Mouse (Mus musculus): ENCODE measurements around the gene Gzmk. TPM values are rescaled to one million over a fixed set of nuclear protein-coding genes. Genes with fewer than 3 reads are reported as not detected.

Gzmk gene
- polyA plus RNA-seq, 2 experiments = 0.25 TPM; not detected in 1

DNA sequence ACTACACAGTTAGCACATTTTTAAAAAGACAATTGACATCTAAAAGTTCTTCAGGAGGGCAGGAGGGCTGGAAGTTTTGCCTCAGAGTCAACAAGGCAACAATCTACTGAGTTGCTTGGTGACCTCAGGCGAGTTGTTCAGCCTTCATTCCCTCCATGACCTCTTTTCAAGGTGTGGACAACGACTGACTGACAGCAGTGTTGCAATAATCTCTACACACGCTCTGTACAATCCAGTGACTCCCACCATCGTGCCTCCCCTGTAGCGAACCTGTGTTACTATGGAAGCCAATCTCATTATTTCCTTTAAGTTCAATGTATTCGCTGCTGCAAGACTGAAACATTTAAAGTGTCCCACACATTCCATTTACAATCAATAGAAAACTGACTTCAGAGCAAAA lies 3.9 kb downstream of the Gzmk start:
- no peak for ATAC-seq (ENCODE audit: low FRiP score, low read depth)
- Histone ChIP-seq H3K27ac (replicated peaks; ENCODE audit: low read depth, low read length) (no peak overlapping the region), H3K9me3 (ENCODE audit: control insufficient read depth, low read length) (no peaks in the 10 kb centered on the region), H3K4me1 (ENCODE audit: control insufficient read depth, insufficient read depth, low read length) (no peaks in the 10 kb centered on the region), H3K4me3 (replicated peaks; ENCODE audit: low read length) (no peak overlapping the region), H3K27me3 (ENCODE audit: control insufficient read depth, insufficient read depth, low read length) (no peaks in the 10 kb centered on the region), H3K4me2 (replicated peaks; ENCODE audit: low read depth, low read length, severe bottlenecking) (no peak overlapping the region), H3K9ac (ENCODE audit: low read depth, low read length, severe bottlenecking) (no peak overlapping the region), H3K36me3 (ENCODE audit: control insufficient read depth, insufficient read depth, low read length) (no peaks in the 10 kb centered on the region)
- 60% methylated on average over 6 of the region's 6 CpGs for WGBS
- no peak for TF ChIP-seq POLR2A (IDR thresholded peaks at IDR 0.05; ENCODE audit: borderline replicate concordance, extremely low read depth, insufficient read depth, insufficient read length)
- DNase-seq (ENCODE audit: low spot score) = no peak

DNA sequence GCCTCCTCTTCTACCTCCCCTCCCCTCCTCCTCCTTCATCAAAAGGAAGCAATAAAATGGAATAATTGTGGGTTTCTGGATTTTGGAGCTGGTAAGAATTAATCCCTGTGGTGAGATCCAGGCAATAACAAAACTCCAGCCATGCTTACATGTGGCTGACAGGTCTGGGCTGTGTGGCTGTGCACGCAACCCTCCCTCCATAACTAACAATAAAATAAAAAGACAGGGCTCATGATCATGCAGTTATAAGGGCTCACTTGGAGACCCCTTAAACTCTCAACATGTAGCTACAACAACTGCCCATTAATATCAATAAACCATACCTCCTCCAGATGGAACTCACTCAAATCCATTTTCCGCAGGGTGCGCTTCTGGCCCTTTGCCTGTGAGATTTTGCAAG lies 11.8 kb downstream of the Gzmk start:
- ATAC-seq (ENCODE audit: low FRiP score, low read depth) = 0 out of 2 replicates have a peak, but pooled peaks have one; percentile 63
- DNase-seq (ENCODE audit: low spot score) = no peak
- Histone ChIP-seq H3K4me1 (ENCODE audit: control insufficient read depth, insufficient read depth, low read length) (peaks cover 11% of the 10 kb centered on the region), H3K27ac (replicated peaks; ENCODE audit: low read depth, low read length) (no peak overlapping the region), H3K4me3 (replicated peaks; ENCODE audit: low read length) (no peak overlapping the region), H3K9ac (ENCODE audit: low read depth, low read length, severe bottlenecking) (no peak overlapping the region), H3K4me2 (replicated peaks; ENCODE audit: low read depth, low read length, severe bottlenecking) (no peak overlapping the region), H3K9me3 (ENCODE audit: control insufficient read depth, low read length) (no peaks in the 10 kb centered on the region), H3K27me3 (ENCODE audit: control insufficient read depth, insufficient read depth, low read length) (peaks cover 9% of the 10 kb centered on the region), H3K36me3 (ENCODE audit: control insufficient read depth, insufficient read depth, low read length) (no peaks in the 10 kb centered on the region)
- TF ChIP-seq POLR2A (IDR thresholded peaks at IDR 0.05; ENCODE audit: borderline replicate concordance, extremely low read depth, insufficient read depth, insufficient read length) = no peak
- 43% methylated on average over 3 of the region's 3 CpGs for WGBS

DNA sequence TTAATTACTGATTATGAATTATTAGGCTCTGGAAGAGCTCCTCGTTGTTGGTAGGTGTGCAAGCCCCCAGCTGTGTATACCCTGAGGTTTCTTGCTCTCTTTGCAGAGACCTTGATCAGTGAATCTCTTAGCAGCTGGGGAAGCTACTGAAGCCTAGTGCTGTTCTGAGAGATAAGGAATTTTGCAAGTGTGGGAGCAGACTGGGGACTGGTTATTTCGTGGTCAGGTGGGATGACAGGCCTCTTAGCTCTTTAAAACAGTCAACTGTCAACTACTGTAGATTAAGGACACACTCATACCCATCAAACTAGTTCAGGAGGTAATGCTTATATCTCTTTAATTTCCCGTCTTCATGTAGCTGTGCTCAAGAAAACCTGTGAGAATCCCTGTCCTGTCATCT lies 13.3 kb downstream of the Gzmk start:
- WGBS = 71% methylated on average over 3 of the region's 3 CpGs
- H3K4me3 ChIP-seq (replicated peaks; ENCODE audit: low read length) = no peak overlapping the region

DNA sequence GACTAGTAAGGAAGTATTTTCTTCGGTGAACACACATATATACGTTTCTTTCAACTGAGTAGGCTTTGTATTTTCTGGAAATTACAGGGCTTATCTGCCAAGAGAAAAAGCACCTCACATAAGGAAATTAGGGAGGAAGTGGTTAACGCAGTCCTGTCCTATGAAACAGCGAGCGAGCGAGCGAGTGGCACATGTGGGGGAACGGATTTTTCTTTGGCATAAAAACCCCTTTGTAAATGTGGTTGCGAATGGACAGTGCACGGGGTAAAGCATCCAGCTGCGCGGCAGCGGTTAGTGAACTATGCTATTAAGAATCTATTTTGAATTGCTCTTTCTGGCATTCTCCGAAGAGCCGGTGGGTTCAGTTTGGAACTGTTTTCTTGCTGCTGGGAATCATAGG lies 14.4 kb downstream of the Gzmk start:
- H3K4me1 ChIP-seq (ENCODE audit: control insufficient read depth, insufficient read depth, low read length) = peaks cover 11% of the 10 kb centered on the region
- ATAC-seq (ENCODE audit: low FRiP score, low read depth) (no peak), DNase-seq (ENCODE audit: low spot score) (no peak)
- no peaks in the 10 kb centered on the region for H3K9me3 ChIP-seq (ENCODE audit: control insufficient read depth, low read length)
- H3K4me2 ChIP-seq (replicated peaks; ENCODE audit: low read depth, low read length, severe bottlenecking) = no peak overlapping the region; the same call in 1 of the 2 replicates
- H3K27me3 ChIP-seq (ENCODE audit: control insufficient read depth, insufficient read depth, low read length) = peaks cover 9% of the 10 kb centered on the region
- H3K4me3 ChIP-seq (replicated peaks; ENCODE audit: low read length) = no peak overlapping the region
- H3K36me3 ChIP-seq (ENCODE audit: control insufficient read depth, insufficient read depth, low read length) = no peaks in the 10 kb centered on the region
- no peak overlapping the region for H3K9ac ChIP-seq (ENCODE audit: low read depth, low read length, severe bottlenecking)
- WGBS = 30% methylated on average over 15 of the region's 15 CpGs
- H3K27ac ChIP-seq (replicated peaks; ENCODE audit: low read depth, low read length) = no peak overlapping the region
- TF ChIP-seq POLR2A (IDR thresholded peaks at IDR 0.05; ENCODE audit: borderline replicate concordance, extremely low read depth, insufficient read depth, insufficient read length) = no peak

More for the DNA sequence above, 13.3 kb downstream of the Gzmk start:
- Histone ChIP-seq H3K27ac (replicated peaks; ENCODE audit: low read depth, low read length) (no peak overlapping the region), H3K36me3 (ENCODE audit: control insufficient read depth, insufficient read depth, low read length) (no peaks in the 10 kb centered on the region), H3K9me3 (ENCODE audit: control insufficient read depth, low read length) (no peaks in the 10 kb centered on the region), H3K9ac (ENCODE audit: low read depth, low read length, severe bottlenecking) (no peak overlapping the region), H3K4me1 (ENCODE audit: control insufficient read depth, insufficient read depth, low read length) (peaks cover 11% of the 10 kb centered on the region), H3K27me3 (ENCODE audit: control insufficient read depth, insufficient read depth, low read length) (peaks cover 9% of the 10 kb centered on the region), H3K4me2 (replicated peaks; ENCODE audit: low read depth, low read length, severe bottlenecking) (no peak overlapping the region)
- ATAC-seq (ENCODE audit: low FRiP score, low read depth) (no peak), DNase-seq (ENCODE audit: low spot score) (no peak)
- no peak for TF ChIP-seq POLR2A (IDR thresholded peaks at IDR 0.05; ENCODE audit: borderline replicate concordance, extremely low read depth, insufficient read depth, insufficient read length)

DNA sequence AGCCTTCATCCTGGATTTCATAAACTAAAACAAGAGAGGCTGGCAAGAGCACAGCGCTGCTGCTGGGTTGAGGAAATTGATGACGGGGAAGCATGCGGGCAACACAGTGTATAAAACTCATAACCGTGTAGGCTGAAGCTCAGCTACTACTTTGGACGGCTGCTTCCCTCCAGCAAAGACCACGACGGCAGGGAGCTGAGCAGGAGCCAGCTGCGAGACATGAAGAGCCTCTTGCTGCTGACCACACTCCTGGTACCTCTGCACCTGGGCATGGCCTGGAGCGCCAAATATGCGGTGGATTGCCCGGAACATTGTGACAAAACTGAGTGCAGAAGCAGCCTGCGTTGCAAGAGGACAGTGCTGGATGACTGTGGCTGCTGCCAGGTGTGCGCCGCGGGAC lies 16.1 kb downstream of the Gzmk start, which contains the start of gene Esm1:
Esm1 (plus strand) TSS at position 36 of the 400 bp plus-strand sequence.
- peaks cover 11% of the 10 kb centered on the region for H3K4me1 ChIP-seq (ENCODE audit: control insufficient read depth, insufficient read depth, low read length)
- H3K9ac ChIP-seq (ENCODE audit: low read depth, low read length, severe bottlenecking) = no peak within 1 kb of the TSS
- no peak within 1 kb of the TSS for H3K27ac ChIP-seq (replicated peaks; ENCODE audit: low read depth, low read length)
- H3K4me2 ChIP-seq (replicated peaks; ENCODE audit: low read depth, low read length, severe bottlenecking) = peak within 1 kb of the TSS; percentile 31
- H3K9me3 ChIP-seq (ENCODE audit: control insufficient read depth, low read length) = no peaks in the 10 kb centered on the region
- DNase-seq (ENCODE audit: low spot score) (no peak), ATAC-seq (ENCODE audit: low FRiP score, low read depth) (no peak)
- H3K36me3 ChIP-seq (ENCODE audit: control insufficient read depth, insufficient read depth, low read length) = no peaks in the 10 kb centered on the region
- TF ChIP-seq POLR2A (IDR thresholded peaks at IDR 0.05; ENCODE audit: borderline replicate concordance, extremely low read depth, insufficient read depth, insufficient read length) = no peak
- WGBS = 23% methylated on average over 15 of the region's 15 CpGs
- peak within 1 kb of the TSS; percentile 18 for H3K4me3 ChIP-seq (replicated peaks; ENCODE audit: low read length)
- H3K27me3 ChIP-seq (ENCODE audit: control insufficient read depth, insufficient read depth, low read length) = peaks cover 9% of the 10 kb centered on the region

DNA sequence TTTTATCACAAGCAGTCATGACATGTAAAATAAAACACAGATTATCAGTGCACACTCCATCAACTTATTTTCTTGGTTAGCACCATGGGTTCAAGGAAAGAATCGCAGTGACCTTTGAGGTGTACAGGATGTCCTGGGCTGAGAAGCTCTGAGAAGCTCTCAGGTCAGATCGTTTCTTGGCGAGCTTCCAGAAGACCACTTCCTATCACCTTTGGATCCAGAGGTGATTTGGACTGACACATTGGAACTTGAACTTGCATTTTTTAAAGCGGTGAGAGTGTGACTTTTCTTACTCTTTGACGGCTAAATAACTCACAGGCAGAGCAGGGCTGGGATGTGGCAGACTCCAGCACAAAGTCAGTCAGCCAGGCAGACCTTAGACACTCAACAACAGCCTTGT lies 20.4 kb downstream of the Gzmk start:
- H3K4me3 ChIP-seq (replicated peaks; ENCODE audit: low read length) = no peak overlapping the region
- TF ChIP-seq POLR2A (IDR thresholded peaks at IDR 0.05; ENCODE audit: borderline replicate concordance, extremely low read depth, insufficient read depth, insufficient read length) = no peak
- H3K36me3 ChIP-seq (ENCODE audit: control insufficient read depth, insufficient read depth, low read length) = no peaks in the 10 kb centered on the region
- DNase-seq (ENCODE audit: low spot score) (no peak), ATAC-seq (ENCODE audit: low FRiP score, low read depth) (no peak)
- H3K9ac ChIP-seq (ENCODE audit: low read depth, low read length, severe bottlenecking) = no peak overlapping the region
- H3K9me3 ChIP-seq (ENCODE audit: control insufficient read depth, low read length) = no peaks in the 10 kb centered on the region
- H3K27ac ChIP-seq (replicated peaks; ENCODE audit: low read depth, low read length) = no peak overlapping the region
- peaks cover 8% of the 10 kb centered on the region for H3K27me3 ChIP-seq (ENCODE audit: control insufficient read depth, insufficient read depth, low read length)
- peaks cover 8% of the 10 kb centered on the region for H3K4me1 ChIP-seq (ENCODE audit: control insufficient read depth, insufficient read depth, low read length)
- 90% methylated on average over 5 of the region's 5 CpGs for WGBS
- H3K4me2 ChIP-seq (replicated peaks; ENCODE audit: low read depth, low read length, severe bottlenecking) = no peak overlapping the region
